Mouse (Mus musculus) embryonic facial prominence, embryonic 10.5 days (tissue): Measurements from ENCODE around the gene Srprb. TPM values are rescaled to one million over a fixed set of nuclear protein-coding genes. Genes with fewer than 3 reads are reported as not detected.
A peak's percentile ranks its signal among the peaks of the same experiment; 100 is the strongest.

Experiments
- DNase-seq: peaks from one replicate; pipeline ENCODE4 v3.0.0-alpha.2; 2017; ENCODE audit warnings: low spot score
- H3K27ac ChIP-seq: fragments of 300-500 bp; sonication (generic); replicated peaks from 2 replicates; pipeline ENCODE4 v1.5.1; 2016; ENCODE audit warnings: mild to moderate bottlenecking
- H3K27me3 ChIP-seq: fragments of 300-500 bp; sonication (generic); replicated peaks from 2 replicates; pipeline ENCODE4 v1.6.1; 2016; ENCODE audit warnings: low read depth, mild to moderate bottlenecking; ENCODE audit not compliant: poor library complexity, severe bottlenecking
- H3K36me3 ChIP-seq: fragments of 300-500 bp; sonication (generic); replicated peaks from 2 replicates; pipeline ENCODE4 v1.6.1; 2016; ENCODE audit warnings: mild to moderate bottlenecking, moderate library complexity
- H3K4me1 ChIP-seq: fragments of 300-500 bp; sonication (generic); 2 replicates; pipeline ENCODE4 v1.6.1; 2016
- H3K4me3 ChIP-seq: fragments of 300-500 bp; sonication (generic); 2 replicates; pipeline ENCODE4 v1.5.1; 2016; ENCODE audit warnings: mild to moderate bottlenecking, moderate library complexity
- H3K9me3 ChIP-seq: fragments of 300-500 bp; sonication (generic); 2 replicates; pipeline ENCODE4 v1.6.1; 2016; ENCODE audit warnings: mild to moderate bottlenecking
- WGBS: fragments of 180-500 bp; shearing (Covaris S2); methylation state at CpG from one replicate; pipeline ENCODE4 v1.1.7; 2016; 5-methylcytosine and 5-hydroxymethylcytosine counted together
- polyA plus RNA-seq: library from polyadenylated mRNA; unstranded; fragments of >200 nt; fragmentation: Nextera tagmentation; extraction: Ambion mirVana; gene quantifications from 2 replicates; pipeline ENCODE4 v1.2.1, GENCODE M21; 2016

Gene Srprb
- polyA plus RNA-seq: 62.8 and 67.6 TPM in 2 replicates

DNA sequence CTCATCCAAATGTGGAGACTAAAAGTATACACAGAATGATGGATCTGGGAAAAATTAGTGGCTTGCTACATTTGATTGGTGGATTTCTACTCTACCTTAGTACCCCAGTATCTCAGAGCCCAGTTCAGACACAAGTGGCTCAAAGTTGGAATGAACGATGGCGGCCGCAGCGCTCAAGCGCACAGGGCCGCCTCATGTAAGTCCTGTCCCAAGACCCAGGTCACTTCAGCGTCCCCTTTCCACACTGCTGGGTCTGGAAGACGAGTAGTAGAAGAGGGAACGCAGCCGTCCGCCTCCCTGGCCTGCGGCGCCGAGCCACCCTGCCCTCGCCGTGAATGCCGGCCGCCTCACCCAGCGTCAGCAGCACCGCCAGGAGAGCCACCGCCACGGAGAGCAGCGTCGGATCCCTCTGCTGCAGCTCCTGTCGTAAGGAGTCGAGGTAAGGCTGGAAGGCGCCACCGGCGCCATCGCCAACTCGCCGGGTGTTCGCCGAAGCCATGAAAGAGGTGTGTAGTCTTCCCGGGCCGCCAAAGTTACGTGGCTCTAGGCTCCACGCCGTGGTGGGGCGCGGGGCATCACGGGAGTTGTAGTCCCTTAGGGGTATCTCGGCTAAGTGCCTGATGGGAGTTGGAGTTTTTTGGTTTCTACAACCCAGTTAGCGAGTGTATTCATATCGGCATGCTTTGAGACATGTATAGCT is at the start of gene Srprb:
Srprb (minus strand) TSS at position 577 of the 700 bp plus-strand sequence.
- peak within 1 kb of the TSS; percentile 94 for H3K27ac ChIP-seq
- peak; percentile 92 for DNase-seq
- H3K36me3 ChIP-seq: peaks cover 38% of the 10 kb centered on the region
- no peaks in the 10 kb centered on the region for H3K27me3 ChIP-seq
- H3K4me1 ChIP-seq: peaks cover 8% of the 10 kb centered on the region; the same call in 1 of the 2 replicates
- WGBS: under 1% methylated on average over 45 of the region's 45 CpGs
- peak within 1 kb of the TSS; percentile 87 for H3K4me3 ChIP-seq
- H3K9me3 ChIP-seq: no peaks in the 10 kb centered on the region

- H3K36me3 ChIP-seq: no peaks in the 10 kb centered on the region
- no peak for DNase-seq
- 71% methylated on average over 4 of the region's 4 CpGs for WGBS
- peaks cover under 1% of the 10 kb centered on the region; the same call in 1 of the 2 replicates for H3K9me3 ChIP-seq
- no peak overlapping the region for H3K27ac ChIP-seq
- no peaks in the 10 kb centered on the region for H3K4me1 ChIP-seq
- H3K4me3 ChIP-seq: no peak overlapping the region
- H3K27me3 ChIP-seq: no peaks in the 10 kb centered on the region
These were observed 46.7 kb upstream of the Srprb start for GRCm38 (mm10) chr9:103248618-103249017.

DNA sequence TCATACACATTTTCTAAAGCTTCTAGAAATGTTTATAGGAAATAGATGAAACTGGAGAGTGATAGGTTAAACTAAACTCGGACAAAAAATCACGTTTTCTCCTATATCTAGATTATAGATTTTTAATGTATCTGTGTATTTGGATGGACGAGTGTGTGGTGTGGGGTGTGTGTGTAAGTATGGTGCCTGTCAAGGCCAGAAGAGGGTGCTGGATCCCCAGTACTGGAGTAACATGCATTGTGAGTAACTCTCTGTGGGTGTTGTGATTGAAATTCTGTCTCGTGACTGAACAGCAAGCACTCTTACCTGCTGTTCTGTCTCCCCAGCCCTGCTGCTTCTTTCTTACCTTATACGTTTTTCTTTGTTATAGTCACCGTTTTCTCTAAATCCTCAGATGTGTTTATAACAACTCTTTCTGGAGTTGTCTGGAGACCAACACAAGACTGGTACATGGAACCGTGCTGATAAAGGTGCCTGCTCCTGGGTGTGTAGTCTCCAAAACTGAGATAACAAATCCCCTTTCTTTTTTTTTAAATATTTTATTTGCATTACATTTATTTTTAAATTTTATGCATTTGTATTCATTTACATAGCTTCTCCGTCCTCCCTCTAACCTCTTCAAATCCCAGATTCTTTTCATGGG is 44.7 kb upstream of the Srprb start:
- WGBS: 84% methylated on average over 8 of the region's 8 CpGs
- no peak for DNase-seq
- Histone ChIP-seq H3K4me3 (no peak overlapping the region), H3K9me3 (no peaks in the 10 kb centered on the region), H3K27ac (no peak overlapping the region), H3K36me3 (no peaks in the 10 kb centered on the region), H3K27me3 (no peaks in the 10 kb centered on the region), H3K4me1 (no peaks in the 10 kb centered on the region)

- WGBS: 91% methylated on average over 4 of the region's 4 CpGs
These were observed 41.7 kb upstream of the Srprb start for GRCm38 (mm10) chr9:103243640-103244039.

DNA sequence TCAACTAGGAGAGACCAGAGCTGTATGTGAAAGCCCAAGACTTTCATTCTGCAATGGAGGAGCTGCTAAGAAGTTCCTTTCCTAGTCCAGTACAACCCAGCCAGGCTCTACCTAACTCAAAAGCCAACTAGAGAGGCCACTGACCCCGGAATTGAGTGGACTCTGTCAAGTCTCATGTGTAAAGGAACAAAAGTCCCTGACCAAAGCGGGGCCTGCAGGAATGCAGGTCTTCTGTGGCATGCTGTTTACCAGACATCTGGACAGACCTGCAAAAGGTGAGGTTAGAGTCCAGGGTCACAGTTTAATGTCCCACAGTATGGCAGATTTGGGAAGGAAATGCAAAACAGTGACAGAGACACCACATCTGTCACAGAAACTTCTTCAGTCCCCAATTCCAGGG is 39.3 kb upstream of the Srprb start:
- no peak overlapping the region for H3K4me3 ChIP-seq
- 77% methylated on average over 2 of the region's 2 CpGs for WGBS
- H3K36me3 ChIP-seq: no peaks in the 10 kb centered on the region
- DNase-seq: no peak
- no peaks in the 10 kb centered on the region for H3K9me3 ChIP-seq
- H3K27me3 ChIP-seq: no peaks in the 10 kb centered on the region
- H3K27ac ChIP-seq: no peak overlapping the region
- H3K4me1 ChIP-seq: 0 out of 2 replicates have a peak, but pooled peaks cover 5% of the 10 kb centered on the region

More at GRCm38 (mm10) chr9:103243640-103244039, 41.7 kb upstream of the Srprb start:
- H3K9me3 ChIP-seq: no peaks in the 10 kb centered on the region
- H3K27ac ChIP-seq: no peak overlapping the region
- H3K4me3 ChIP-seq: no peak overlapping the region
- H3K4me1 ChIP-seq: 0 out of 2 replicates have a peak, but pooled peaks cover 5% of the 10 kb centered on the region
- DNase-seq: no peak
- no peaks in the 10 kb centered on the region for H3K27me3 ChIP-seq
- H3K36me3 ChIP-seq: no peaks in the 10 kb centered on the region

- no peak overlapping the region for H3K4me3 ChIP-seq
- H3K36me3 ChIP-seq: no peaks in the 10 kb centered on the region
- H3K9me3 ChIP-seq: no peaks in the 10 kb centered on the region
- H3K27ac ChIP-seq: no peak overlapping the region
- WGBS: 91% methylated on average over 6 of the region's 6 CpGs
- no peaks in the 10 kb centered on the region for H3K27me3 ChIP-seq
- no peak for DNase-seq
- H3K4me1 ChIP-seq: peaks cover 9% of the 10 kb centered on the region
These were observed 37.5 kb upstream of the Srprb start for GRCm38 (mm10) chr9:103239471-103239870.

DNA sequence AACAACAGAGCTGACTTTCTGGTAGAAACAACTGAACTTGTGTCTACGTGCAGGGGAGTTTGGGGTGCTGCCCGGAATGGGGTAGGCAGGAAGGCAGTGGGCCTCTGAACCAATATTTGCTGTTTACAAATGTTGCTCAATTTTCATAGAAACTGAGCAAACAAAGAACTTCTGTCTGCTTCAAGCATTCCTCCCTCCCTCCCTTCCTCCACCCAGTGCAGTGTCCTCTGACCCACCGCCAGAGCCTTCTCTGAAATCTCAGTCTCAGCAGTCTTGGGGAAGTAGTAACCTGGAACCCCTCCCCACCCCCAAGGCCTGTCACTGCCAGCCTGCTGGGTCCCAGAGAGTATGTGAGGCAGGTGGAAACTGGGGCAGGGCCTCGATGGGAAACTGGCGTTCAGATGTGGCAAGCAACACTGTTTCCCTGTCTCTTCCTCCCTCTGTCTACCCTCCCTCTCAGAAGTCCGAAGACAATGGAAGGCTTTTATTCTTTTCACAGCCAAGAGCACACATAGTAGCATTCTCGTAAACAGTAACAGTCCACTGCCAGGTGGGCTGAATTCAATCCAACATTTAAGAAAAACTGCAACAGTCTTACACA is 32.7 kb upstream of the Srprb start:
- H3K27ac ChIP-seq: 0 out of 2 replicates have a peak overlapping the region, but pooled peaks have one; percentile 54
- no peak overlapping the region for H3K4me3 ChIP-seq
- peaks cover 28% of the 10 kb centered on the region for H3K4me1 ChIP-seq
- DNase-seq: no peak
- H3K36me3 ChIP-seq: no peaks in the 10 kb centered on the region
- H3K9me3 ChIP-seq: no peaks in the 10 kb centered on the region
- WGBS: 54% methylated on average over 7 of the region's 7 CpGs
- H3K27me3 ChIP-seq: no peaks in the 10 kb centered on the region

DNA sequence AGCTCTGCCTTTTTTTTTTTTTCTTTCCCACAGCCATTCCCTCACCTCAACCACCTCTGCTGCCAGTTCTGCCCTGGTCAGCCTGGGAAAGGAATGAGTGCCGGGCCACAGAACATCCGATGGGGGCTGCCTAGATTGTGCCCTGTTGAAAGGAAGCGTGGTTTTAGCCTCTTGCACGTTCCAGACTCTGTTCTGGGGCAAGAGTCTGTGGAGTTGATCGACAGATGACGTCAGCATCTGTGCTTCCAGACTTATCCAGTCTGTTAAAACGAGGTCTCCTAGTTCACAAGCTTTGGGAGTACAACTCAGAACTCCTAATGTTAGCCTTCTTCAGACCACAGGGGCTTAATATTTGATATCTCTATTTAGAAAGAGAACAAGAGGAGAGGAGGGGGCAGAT is 32.1 kb upstream of the Srprb start:
- no peak for DNase-seq
- Histone ChIP-seq H3K9me3 (no peaks in the 10 kb centered on the region), H3K27me3 (no peaks in the 10 kb centered on the region), H3K36me3 (no peaks in the 10 kb centered on the region), H3K4me1 (peaks cover 32% of the 10 kb centered on the region), H3K27ac (0 out of 2 replicates have a peak overlapping the region, but pooled peaks have one; percentile 54), H3K4me3 (no peak overlapping the region)
- 78% methylated on average over 7 of the region's 7 CpGs for WGBS

DNA sequence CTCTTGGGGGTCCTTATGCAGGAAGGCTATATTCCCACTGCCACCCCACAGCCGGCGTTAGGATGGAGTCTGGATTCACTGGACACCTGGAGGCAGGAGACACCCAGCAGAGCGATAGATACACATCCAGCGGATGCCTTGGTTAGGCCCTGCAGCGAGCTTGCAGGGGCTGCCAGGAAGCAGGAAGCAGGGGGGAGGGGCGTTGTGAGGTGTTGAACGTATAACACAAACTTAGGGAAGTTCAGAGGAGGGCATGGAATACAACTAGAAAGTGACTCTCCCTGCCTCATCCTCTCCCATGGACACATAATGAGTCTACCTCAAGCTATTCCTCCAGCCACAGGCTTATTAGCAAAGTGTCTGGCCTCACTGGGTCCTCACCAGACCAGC is 31.1 kb upstream of the Srprb start:
- Histone ChIP-seq H3K9me3 (no peaks in the 10 kb centered on the region), H3K36me3 (no peaks in the 10 kb centered on the region), H3K27me3 (no peaks in the 10 kb centered on the region), H3K27ac (no peak overlapping the region; the same call in 1 of the 2 replicates), H3K4me1 (peaks cover 41% of the 10 kb centered on the region), H3K4me3 (no peak overlapping the region)
- 54% methylated on average over 7 of the region's 7 CpGs for WGBS
- DNase-seq: no peak

GRCm38 (mm10) chr9:103232232-103233005 is 30.5 kb upstream of the Srprb start:
- Histone ChIP-seq H3K36me3 (no peaks in the 10 kb centered on the region), H3K27ac (no peak overlapping the region; the same call in 1 of the 2 replicates), H3K9me3 (no peaks in the 10 kb centered on the region), H3K27me3 (no peaks in the 10 kb centered on the region), H3K4me1 (peaks cover 41% of the 10 kb centered on the region), H3K4me3 (no peak overlapping the region)
- DNase-seq: no peak
- WGBS: 86% methylated on average over 7 of the region's 7 CpGs

GRCm38 (mm10) chr9:103230151-103230951 is 28.4 kb upstream of the Srprb start, which contains the start of the genes Gm20425 and Trf:
Gene Gm20425, minus strand, starts transcription at chr9:103230307.
Gene Trf, minus strand, starts transcription at chr9:103230444.
- peak within 1 kb of the TSS; percentile 83 for H3K27ac ChIP-seq
- no peaks in the 10 kb centered on the region for H3K27me3 ChIP-seq
- peak; percentile 57 for DNase-seq
- H3K9me3 ChIP-seq: no peaks in the 10 kb centered on the region
- H3K4me1 ChIP-seq: peaks cover 41% of the 10 kb centered on the region
- WGBS: 44% methylated on average over 29 of the region's 29 CpGs
- H3K36me3 ChIP-seq: no peaks in the 10 kb centered on the region
- peak within 1 kb of the TSS; percentile 38 for H3K4me3 ChIP-seq
